Mouse (Mus musculus): ENCODE data around the gene Gabpb1.

- TF ChIP-seq MYC (IDR thresholded peaks at IDR 0.05; ENCODE audit: low read depth, low read length) = no peak
- no peak for TF ChIP-seq ZKSCAN1 (IDR thresholded peaks at IDR 0.05; ENCODE audit: low read depth, low read length)
- TF ChIP-seq E2F4 (IDR thresholded peaks at IDR 0.05; ENCODE audit: borderline replicate concordance, low read depth, low read length) = no peak
- no peak for TF ChIP-seq CTCF (IDR thresholded peaks at IDR 0.05 in 2 of 3, conservative IDR thresholded peaks at IDR 0.05 in 1 of 3; ENCODE audit: control insufficient read depth in 1 of 3, insufficient read depth in 1 of 3, low read depth in 2 of 3, low read length in 3 of 3, poor library complexity in 1 of 3, severe bottlenecking in 1 of 3)
- no peak; the same call in 1 of the 2 replicates for TF ChIP-seq UBTF (IDR thresholded peaks at IDR 0.05; ENCODE audit: borderline replicate concordance, insufficient read depth, low read depth, low read length)
- TF ChIP-seq KAT2A (conservative IDR thresholded peaks at IDR 0.05; ENCODE audit: low read depth, low read length) = no peak
- TF ChIP-seq SMC3 (IDR thresholded peaks at IDR 0.05; ENCODE audit: low read depth, low read length) = no peak
- TF ChIP-seq ZC3H11A (IDR thresholded peaks at IDR 0.05; ENCODE audit: low read depth, low read length) = no peak
- TF ChIP-seq MEF2A (IDR thresholded peaks at IDR 0.05; ENCODE audit: extremely low read depth, insufficient replicate concordance, low read depth, low read length, poor library complexity, severe bottlenecking) = no peak
- TF ChIP-seq EP300 (IDR thresholded peaks at IDR 0.05; ENCODE audit: low read depth in 1 of 2, low read length in 2 of 2) = no peak
- TF ChIP-seq NRF1 (IDR thresholded peaks at IDR 0.05; ENCODE audit: insufficient read depth, low read depth, low read length, poor library complexity, severe bottlenecking) = no peak
- no peak for TF ChIP-seq GABPA (IDR thresholded peaks at IDR 0.05; ENCODE audit: low read depth, low read length)
- no peak; a peak in 1 of 4 replicates for TF ChIP-seq POLR2A (IDR thresholded peaks at IDR 0.05; ENCODE audit: control insufficient read depth in 1 of 2, insufficient read depth in 1 of 2, low read depth in 1 of 2, low read length in 2 of 2, poor library complexity in 1 of 2)
These were observed 1.5 kb downstream of the Gabpb1 start for GRCm38 (mm10) chr2:126674441-126675168.
